Comparison of ENCODE assay signal across 8 mouse cellular contexts in the genomic region with DNA sequence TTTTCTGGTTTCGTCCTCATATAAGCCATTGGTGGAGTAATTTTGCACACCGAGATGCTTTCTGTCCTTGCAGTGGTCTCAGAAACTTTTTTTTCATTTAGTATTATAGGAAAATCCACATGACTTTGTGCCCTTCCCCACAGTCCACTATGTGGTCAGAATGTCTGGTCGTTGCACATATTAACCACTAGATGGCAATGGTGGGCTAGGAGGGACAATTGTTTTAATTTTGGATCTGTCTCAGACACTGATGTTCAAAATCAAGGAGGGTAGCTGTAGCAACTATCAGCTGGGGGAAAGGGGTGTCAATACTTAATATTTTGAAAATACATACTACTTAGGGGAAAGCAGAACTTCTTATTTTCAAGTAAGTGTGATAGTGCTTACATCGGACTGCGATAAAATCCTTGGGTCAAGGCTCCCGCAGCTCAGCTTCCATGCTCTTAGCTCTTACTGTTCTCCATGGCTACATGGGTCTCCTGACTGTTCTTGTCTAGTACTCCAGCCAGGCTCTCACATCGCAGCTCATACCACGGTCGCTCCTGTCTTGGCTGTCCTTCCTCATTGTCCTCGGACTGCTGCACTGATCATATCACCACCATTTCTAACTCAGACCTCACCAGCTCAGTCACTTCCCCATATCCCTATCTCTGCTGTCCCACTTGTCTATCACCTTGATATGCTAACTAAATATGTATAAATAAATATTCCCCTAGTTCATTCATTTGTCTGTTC.
DNase-seq lines count a peak whose midpoint lies in the region; ATAC-seq and TF ChIP-seq lines count a peak whose summit lies in the region.

No protein-coding gene starts in this region.

- intact Hi-C loops in left cerebral cortex, postnatal 36 days (cut with DNase I), result loop anchor here (2.0 to 5.0 kb wide), 2 partner anchors 107 to 316 kb away; no protein-coding TSS in a partner anchor

- H3K4me3 ChIP-seq in liver, adult 2 months (ENCODE audit: insufficient read depth, low read depth, low read length), result no peak overlapping the region
- H3K4me3 ChIP-seq in embryonic facial prominence, embryonic 11.5 days (ENCODE audit: low read depth, low read length), result no peak overlapping the region

- TF ChIP-seq CTCF in liver, adult 2 months (IDR thresholded peaks at IDR 0.05; ENCODE audit: low read depth, low read length), result peak; percentile 47

- ATAC-seq in embryonic facial prominence, embryonic 11.5 days (replicated peaks; ENCODE audit: insufficient number of reproducible peaks, low FRiP score, low TSS enrichment, low read depth), result no peak
- ATAC-seq in erythroid progenitor cell, adult 5-6 weeks (replicated peaks; ENCODE audit: low FRiP score, poor library complexity, severe bottlenecking), result no peak

- WGBS in liver, adult 2 months, result 61% methylated on average over 10 of the region's 10 CpGs
- 62% methylated on average over 10 of the region's 10 CpGs for whole genome bisulfite sequencing in embryonic facial prominence, embryonic 11.5 days

- H3K9me3 ChIP-seq in embryonic facial prominence, embryonic 11.5 days (replicated peaks; ENCODE audit: control insufficient read depth, low read length), result no peaks in the 10 kb centered on the region

- H3K9ac ChIP-seq in liver, adult 2 months (ENCODE audit: low read depth, low read length), result no peak overlapping the region
- H3K9ac ChIP-seq in embryonic facial prominence, embryonic 11.5 days (replicated peaks; ENCODE audit: low read length), result no peak overlapping the region

- no peak overlapping the region for H3K4me2 ChIP-seq in embryonic facial prominence, embryonic 11.5 days (ENCODE audit: low read depth, low read length)

- no peak for TF ChIP-seq POLR2A in liver, adult 2 months (IDR thresholded peaks at IDR 0.05; ENCODE audit: extremely low read depth, insufficient read depth, low read length)

- 0 out of 2 replicates have a peak, but pooled peaks cover 3% of the 10 kb centered on the region for H3K27me3 ChIP-seq in liver, adult 2 months (ENCODE audit: control insufficient read depth, insufficient read depth, low read length)
- H3K27me3 ChIP-seq in embryonic facial prominence, embryonic 11.5 days (ENCODE audit: control insufficient read depth, insufficient read depth, low read length), result no peaks in the 10 kb centered on the region

- DNase-seq in liver, adult 2 months (ENCODE audit: extremely low read depth, low read depth, low spot score), result no peak
- no peak for DNase-seq in liver
- DNase-seq in adrenal gland, postnatal 36 days, result peak; percentile 0 to 1
- peak; percentile 59 for DNase-seq in embryonic facial prominence, embryonic 11.5 days (ENCODE audit: low spot score)
- peak; percentile 25 for DNase-seq in lung, postnatal 10 days
- DNase-seq in left cerebral cortex, postnatal 36 days (ENCODE audit: low spot score in 2 of 2), result no peak
- no peak for DNase-seq in gastrocnemius, postnatal 10 days

- no peaks in the 10 kb centered on the region for H3K36me3 ChIP-seq in liver, adult 2 months (ENCODE audit: control insufficient read depth, insufficient read depth, low read length)
- H3K36me3 ChIP-seq in embryonic facial prominence, embryonic 11.5 days (replicated peaks; ENCODE audit: control insufficient read depth, insufficient read depth, low read depth, low read length), result no peaks in the 10 kb centered on the region

- no peaks in the 10 kb centered on the region for H3K4me1 ChIP-seq in liver, adult 2 months (ENCODE audit: control insufficient read depth, insufficient read depth, low read length)
- H3K4me1 ChIP-seq in embryonic facial prominence, embryonic 11.5 days (ENCODE audit: control insufficient read depth, insufficient read depth, low read length), result no peaks in the 10 kb centered on the region

- H3K27ac ChIP-seq in liver, adult 2 months (replicated peaks; ENCODE audit: insufficient read depth, low read depth, low read length), result no peak overlapping the region
- H3K27ac ChIP-seq in embryonic facial prominence, embryonic 11.5 days (replicated peaks; ENCODE audit: low read depth, low read length), result no peak overlapping the region

- no peaks in the 10 kb centered on the region for H3K79me2 ChIP-seq in liver, adult 2 months (ENCODE audit: control insufficient read depth, insufficient read depth, low read length)

Comparison
In these comparisons a context has a peak if more than half of its experiments do, and no peak if none do; other contexts are left out.
1. DNase-seq: peak in adrenal gland, postnatal 36 days (2 of 2), embryonic facial prominence, embryonic 11.5 days (single experiment) and lung, postnatal 10 days (single experiment); none in liver, adult 2 months (single experiment), liver (single experiment), left cerebral cortex, postnatal 36 days (0 of 2) and gastrocnemius, postnatal 10 days (single experiment).